Mouse (Mus musculus) 416B (cell line): ENCODE measurements at regions not wholly inside any gene's neighbourhood (a gene's known extent, or its start where the extent isn't known, plus 50 kb on each side); places are given as distances from the start of the nearest gene placed in this dataset.

ENCODE experiments used
- DNase-seq: peaks from one replicate; pipeline ENCODE4 v3.0.0; 2011; ENCODE audit warnings: low read depth

DNA sequence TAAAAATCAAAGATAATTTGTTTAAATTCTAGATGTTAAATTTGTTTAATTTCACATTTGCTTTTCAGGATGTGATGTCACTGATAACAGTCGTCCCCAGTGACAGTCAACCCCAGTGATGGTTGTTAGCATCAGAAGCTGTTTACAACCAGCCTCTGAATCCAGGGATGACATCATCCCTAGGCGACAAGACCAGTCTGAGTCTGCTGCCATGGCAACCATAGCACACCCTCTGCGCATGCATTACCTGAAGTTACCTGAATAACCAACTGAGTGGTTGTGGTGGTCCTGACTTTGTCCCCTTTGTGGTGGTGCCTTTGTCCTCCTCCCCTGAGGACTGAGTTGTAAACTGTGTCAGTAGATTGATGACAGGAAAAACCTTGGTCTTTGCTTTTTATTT, 92.0 kb upstream of the Zfp644 start:
- DNase-seq = no peak

GRCm38 (mm10) chr5:106785065-106785464, 88.0 kb upstream of the Zfp644 start:
- DNase-seq = no peak

DNA sequence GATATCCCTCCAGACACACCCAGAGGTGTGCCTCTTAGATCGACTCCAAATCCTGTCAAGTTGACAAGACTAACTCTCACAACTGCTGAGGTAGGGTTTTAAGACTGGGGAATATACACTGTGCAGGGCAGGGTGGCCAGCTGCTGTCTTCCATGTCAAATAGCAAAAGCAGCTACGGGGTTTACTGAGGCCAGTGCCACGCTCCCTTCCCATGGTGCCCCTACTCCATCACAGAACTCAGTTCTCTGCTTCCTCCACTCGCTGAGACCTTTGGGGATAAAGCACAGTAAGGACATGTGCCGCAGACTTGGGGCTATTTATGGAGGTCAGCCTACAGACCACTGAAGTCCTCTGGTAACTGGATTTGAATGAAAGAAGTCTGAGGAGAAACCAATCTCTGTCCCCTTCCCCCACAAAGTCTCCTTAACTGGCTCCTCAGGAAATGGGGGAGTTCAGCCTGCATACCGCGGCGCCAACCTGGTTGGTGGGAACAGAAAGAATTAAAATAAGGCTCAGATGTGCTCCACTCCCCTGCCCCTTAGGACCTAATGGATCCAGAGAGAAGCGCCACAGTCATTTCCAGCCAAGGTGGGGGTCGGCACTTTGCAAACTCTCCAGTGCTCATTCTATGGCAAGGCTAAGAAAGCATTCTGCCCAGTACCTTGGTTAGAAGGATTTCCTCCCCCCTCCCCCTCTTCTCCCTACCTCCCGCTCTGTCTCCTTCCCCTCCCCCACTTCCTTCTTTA, 87.0 kb upstream of the Zfp644 start:
- no peak for DNase-seq

GRCm38 (mm10) chr5:106780749-106781148, 83.7 kb upstream of the Zfp644 start:
- no peak for DNase-seq

GRCm38 (mm10) chr5:106778176-106778781, 81.2 kb upstream of the Zfp644 start:
- no peak for DNase-seq

- DNase-seq = peak; percentile 6
Observed at GRCm38 (mm10) chr5:106775010-106775693, 78.1 kb upstream of the Zfp644 start.

DNA sequence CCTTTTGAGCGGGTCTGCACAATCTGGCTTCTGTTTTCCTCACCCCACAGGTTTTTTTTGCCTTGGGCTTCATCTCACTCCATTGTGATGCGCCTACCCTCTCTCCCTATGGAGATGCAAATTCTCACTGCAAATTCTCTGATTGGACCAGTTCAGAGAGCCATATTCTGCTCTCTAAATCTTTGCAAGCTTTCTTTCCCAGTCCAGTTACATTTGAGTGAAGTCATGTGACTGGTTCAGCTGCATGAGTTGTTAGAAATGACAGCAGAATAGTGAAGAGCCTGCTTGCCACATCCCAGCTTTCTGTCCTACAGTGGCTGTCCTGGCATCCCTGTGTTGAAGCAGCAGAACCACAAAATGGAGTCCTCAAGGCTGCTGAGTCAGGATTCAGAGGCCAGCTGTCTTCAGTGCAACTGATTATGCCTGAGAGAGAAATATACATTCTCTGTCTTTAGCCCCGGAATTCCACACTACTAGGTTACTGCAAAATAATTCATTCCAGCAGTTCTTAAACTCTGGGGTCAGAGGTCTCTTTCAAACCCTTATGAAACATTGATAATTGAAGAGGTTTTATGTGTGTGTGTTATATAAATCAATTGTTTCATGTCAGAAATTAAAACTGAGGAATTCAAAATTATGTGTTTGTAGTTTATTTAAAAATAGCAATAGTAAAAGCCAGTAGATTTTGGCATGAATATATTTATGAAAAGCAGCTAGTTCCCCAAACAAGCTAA, 76.3 kb upstream of the Zfp644 start:
- DNase-seq = no peak

- DNase-seq = peak; percentile 56
Observed at GRCm38 (mm10) chr5:106771029-106771428, 73.9 kb upstream of the Zfp644 start.

GRCm38 (mm10) chr5:106765335-106765734, 68.2 kb upstream of the Zfp644 start:
- no peak for DNase-seq

GRCm38 (mm10) chr5:106763283-106763682, 66.2 kb upstream of the Zfp644 start:
- DNase-seq = no peak

DNA sequence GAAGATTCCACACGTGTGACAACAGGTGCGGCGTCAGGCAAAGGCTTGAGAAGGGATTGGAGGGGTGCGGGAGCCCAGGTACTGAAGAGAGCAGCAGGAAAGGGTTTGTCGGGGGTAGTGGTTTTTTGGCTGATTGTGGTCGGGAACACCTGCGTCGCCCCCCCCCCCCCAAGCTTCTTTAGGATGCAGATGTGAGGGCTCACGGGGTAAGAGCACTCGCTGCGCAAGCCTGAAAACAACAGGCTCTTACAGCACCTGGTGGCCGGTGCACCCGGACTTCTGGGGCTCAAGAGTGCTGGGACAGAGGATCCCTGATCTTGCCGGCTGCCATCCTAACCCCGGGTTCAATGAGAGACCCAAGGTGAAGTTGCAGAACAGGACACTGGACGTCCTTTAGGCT, 60.9 kb upstream of the Zfp644 start:
- DNase-seq = no peak

- DNase-seq = no peak
Observed at GRCm38 (mm10) chr5:106757436-106757835, 60.3 kb upstream of the Zfp644 start.

GRCm38 (mm10) chr5:106756937-106757371, 59.9 kb upstream of the Zfp644 start:
- no peak for DNase-seq

GRCm38 (mm10) chr5:106753289-106753688, 56.2 kb upstream of the Zfp644 start:
- DNase-seq = no peak

DNA sequence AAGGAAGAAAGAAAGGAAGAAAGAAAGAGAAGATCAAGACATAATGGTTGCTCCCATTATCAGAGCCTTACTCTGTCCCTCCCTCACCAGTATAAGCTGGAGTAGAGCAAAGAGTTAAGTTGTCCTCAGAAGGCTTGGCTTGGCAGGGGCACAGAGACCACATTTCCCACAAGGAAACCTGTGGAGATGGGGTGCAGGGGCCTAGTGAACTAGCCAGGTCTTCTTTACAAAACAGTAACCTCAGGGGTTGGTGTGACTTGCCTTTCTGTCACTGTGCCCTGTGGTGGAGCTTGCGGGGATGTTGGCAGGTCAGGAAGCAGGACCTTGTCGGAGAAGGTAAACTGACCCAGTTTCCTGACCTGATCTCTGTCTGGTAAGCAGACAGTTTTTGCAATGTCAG, 53.1 kb upstream of the Zfp644 start:
- DNase-seq = peak; percentile 50

DNA sequence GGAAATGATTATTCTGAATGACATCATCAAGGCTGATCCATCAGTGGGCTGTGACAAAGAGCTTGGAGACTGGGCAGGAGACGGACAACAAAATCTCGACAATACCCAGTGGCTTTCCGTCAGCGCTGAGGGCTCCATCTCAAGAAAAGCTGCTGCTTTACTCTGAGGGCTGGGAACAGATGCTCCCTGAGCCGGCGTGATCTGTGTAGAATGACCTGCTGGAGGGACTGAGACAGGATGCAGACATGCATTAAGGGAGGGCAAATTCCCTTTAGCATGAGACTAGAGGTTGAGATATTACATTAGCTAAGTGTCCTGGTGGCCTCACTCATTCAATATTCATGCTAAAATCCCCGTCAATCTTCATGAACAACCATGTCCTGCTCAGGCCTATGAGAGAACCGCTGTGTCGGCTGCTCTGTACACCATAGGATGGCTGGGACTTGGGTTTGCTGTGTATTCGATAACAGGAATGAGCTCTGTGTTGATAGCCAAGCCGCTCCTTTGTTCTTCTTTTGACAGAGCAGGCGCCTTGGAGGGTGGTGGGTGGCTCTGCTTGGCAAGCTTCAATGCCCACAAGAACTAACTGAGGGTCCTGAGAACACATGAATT, 51.5 kb upstream of the Zfp644 start:
- no peak for DNase-seq
